Mouse (Mus musculus) midbrain, embryonic 14.5 days (tissue): ENCODE measurements at regions not wholly inside any gene's neighbourhood (a gene's known extent, or its start where the extent isn't known, plus 50 kb on each side); places are given as distances from the start of the nearest gene placed in this dataset.

Experiments
- ATAC-seq: fragments of 200-750 bp; cut with Nextera tagmentation; 2 replicates; pipeline ENCODE4 v1.8.0; 2017; ENCODE audit warnings: moderate number of reproducible peaks, moderate library complexity; ENCODE audit not compliant: low FRiP score, low TSS enrichment
- DNase-seq: peaks from one replicate; pipeline ENCODE4 v3.0.0-alpha.2; 2015
- H3K27ac ChIP-seq: fragments of 300-500 bp; sonication (generic); replicated peaks from 2 replicates; pipeline ENCODE4 v1.5.1; 2014; ENCODE audit warnings: mild to moderate bottlenecking, low read depth, low read length, moderate library complexity
- H3K27me3 ChIP-seq: fragments of 300-500 bp; sonication (generic); 2 replicates; pipeline ENCODE4 v1.6.1; 2014; ENCODE audit warnings: low read length, control low read depth, mixed read lengths; ENCODE audit not compliant: control insufficient read depth, insufficient read depth
- H3K36me3 ChIP-seq: fragments of 300-500 bp; sonication (generic); 2 replicates; pipeline ENCODE4 v1.6.1; 2014; ENCODE audit warnings: low read length, control low read depth; ENCODE audit not compliant: control insufficient read depth, insufficient read depth
- H3K4me1 ChIP-seq: fragments of 300-500 bp; sonication (generic); 2 replicates; pipeline ENCODE4 v1.6.1; 2014; ENCODE audit warnings: mild to moderate bottlenecking, antibody characterized with exemption, low read length, control low read depth; ENCODE audit not compliant: control insufficient read depth, insufficient read depth
- H3K4me2 ChIP-seq: fragments of 300-500 bp; sonication (generic); 2 replicates; pipeline ENCODE4 v1.6.1; 2014; ENCODE audit warnings: mild to moderate bottlenecking, low read length, moderate library complexity
- H3K4me3 ChIP-seq: fragments of 300-500 bp; sonication (generic); replicated peaks from 2 replicates; pipeline ENCODE4 v1.5.1; 2014; ENCODE audit warnings: low read depth, low read length
- H3K9ac ChIP-seq: fragments of 300-500 bp; sonication (generic); replicated peaks from 2 replicates; pipeline ENCODE4 v1.6.1; 2014; ENCODE audit warnings: mild to moderate bottlenecking, low read length, moderate library complexity
- H3K9me3 ChIP-seq: fragments of 300-500 bp; sonication (generic); 2 replicates; pipeline ENCODE4 v1.6.1; 2016; ENCODE audit warnings: low read length, control low read depth, mixed read lengths; ENCODE audit not compliant: control insufficient read depth
- WGBS: fragments of 180-500 bp; shearing (Covaris S2); extraction: QIAGEN DNeasy Blood & Tissue Kit; methylation state at CpG from one replicate; pipeline ENCODE4 v1.1.7; 2014; 5-methylcytosine and 5-hydroxymethylcytosine counted together

- Histone ChIP-seq H3K9me3 (no peaks in the 10 kb centered on the region), H3K4me2 (no peak overlapping the region), H3K27ac (no peak overlapping the region), H3K27me3 (no peaks in the 10 kb centered on the region), H3K4me1 (no peaks in the 10 kb centered on the region), H3K9ac (no peak overlapping the region), H3K36me3 (no peaks in the 10 kb centered on the region), H3K4me3 (no peak overlapping the region)
- ATAC-seq (no peak), DNase-seq (peak; percentile 51)
- 32% methylated on average over 2 of the region's 2 CpGs for WGBS
These were observed 169.0 kb upstream of the Lrtm1 start for GRCm38 (mm10) chr14:28848831-28849590.
